Mouse (Mus musculus): ENCODE data around the gene Ezh2.
"Not testable (repeated sequence)": the region's sequence is repeated elsewhere in the genome, so short reads cannot be mapped to it uniquely, and the experiment has no call there.

DNA sequence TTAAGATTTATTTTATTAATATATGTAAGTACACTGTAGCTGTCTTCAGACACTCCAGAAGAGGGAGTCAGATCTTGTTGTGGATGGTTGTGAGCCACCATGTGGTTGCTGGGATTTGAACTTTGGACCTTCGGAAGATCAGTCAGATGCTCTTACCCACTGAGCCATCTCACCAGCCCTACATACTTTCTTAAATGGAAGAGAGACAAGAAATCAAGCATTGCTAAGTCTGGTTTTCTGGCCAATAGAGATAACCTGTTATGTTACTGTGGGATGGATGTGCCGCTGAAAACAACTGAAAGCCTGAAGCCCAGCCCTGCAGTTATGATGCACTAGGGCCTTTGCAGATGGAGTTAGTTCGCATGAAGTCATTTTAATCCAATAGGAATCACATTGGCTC, 31.8 kb upstream of the Ezh2 start:
- TF ChIP-seq POLR2A (IDR thresholded peaks at IDR 0.05; ENCODE audit: insufficient read depth, low read length); CTCF (IDR thresholded peaks at IDR 0.05; ENCODE audit: low read depth, low read length): not testable (repeated sequence)

Data from ES-Bruce4 (cell line).